Mouse (Mus musculus) brain, embryonic 14.5 days (tissue): Measurements from ENCODE around the gene Fa2h.
A peak's percentile ranks its signal among the peaks of the same experiment; 100 is the strongest.

Experiments used
- CTCF ChIP-seq: fragments of 200-500 bp; IDR thresholded peaks from 2 replicates; pipeline ENCODE4 v1.5.1; 2012; ENCODE audit warnings: inconsistent platforms, mild to moderate bottlenecking, moderate library complexity, borderline replicate concordance; ENCODE audit not compliant: insufficient read depth, insufficient read length; ENCODE audit errors: extremely low read depth
- POLR2A ChIP-seq: fragments of 200-500 bp; IDR thresholded peaks from 2 replicates; pipeline ENCODE4 v1.6.1; 2012; ENCODE audit warnings: mild to moderate bottlenecking, inconsistent platforms, borderline replicate concordance; ENCODE audit not compliant: poor library complexity, insufficient read depth, insufficient read length, severe bottlenecking; ENCODE audit errors: extremely low read depth

GRCm38 (mm10) chr8:111439189-111439588, 45.6 kb upstream of the Fa2h start:
- TF ChIP-seq CTCF = peak; percentile 75
- no peak for TF ChIP-seq POLR2A
